Mouse (Mus musculus) lung, postnatal 0 days (tissue): Measurements from ENCODE around the gene Prss30. TPM values are rescaled to one million over a fixed set of nuclear protein-coding genes. Genes with fewer than 3 reads are reported as not detected.

Experiments used
- ATAC-seq: fragments of 200-750 bp; cut with Nextera tagmentation; 2 replicates; pipeline ENCODE4 v1.8.0; 2017; ENCODE audit warnings: moderate library complexity
- DNase-seq: peaks from one replicate; pipeline ENCODE4 v3.0.0-alpha.2; 2016; ENCODE audit warnings: low spot score
- H3K27ac ChIP-seq: fragments of 300-500 bp; sonication (generic); 2 replicates; pipeline ENCODE4 v1.5.1; 2014; ENCODE audit warnings: antibody characterized with exemption, mild to moderate bottlenecking, low read length, mixed read lengths
- H3K27me3 ChIP-seq: fragments of 300-500 bp; sonication (generic); replicated peaks from 2 replicates; pipeline ENCODE4 v1.6.1; 2014; ENCODE audit warnings: low read length, mixed read lengths; ENCODE audit not compliant: insufficient read depth
- H3K36me3 ChIP-seq: fragments of 300-500 bp; sonication (generic); 2 replicates; pipeline ENCODE4 v1.6.1; 2014; ENCODE audit warnings: low read length, mixed read lengths; ENCODE audit not compliant: insufficient read depth
- H3K4me1 ChIP-seq: fragments of 300-500 bp; sonication (generic); 2 replicates; pipeline ENCODE4 v1.6.1; 2014; ENCODE audit warnings: antibody characterized with exemption, low read depth, low read length, mixed read lengths; ENCODE audit not compliant: insufficient read depth
- H3K4me2 ChIP-seq: fragments of 300-500 bp; sonication (generic); replicated peaks from 2 replicates; pipeline ENCODE4 v1.6.1; 2014; ENCODE audit warnings: low read depth, mild to moderate bottlenecking, low read length, moderate library complexity, mixed read lengths
- H3K4me3 ChIP-seq: fragments of 300-500 bp; sonication (generic); 2 replicates; pipeline ENCODE4 v1.5.1; 2014; ENCODE audit warnings: low read depth, low read length
- H3K9ac ChIP-seq: fragments of 300-500 bp; sonication (generic); replicated peaks from 2 replicates; pipeline ENCODE4 v1.6.1; 2014; ENCODE audit warnings: low read depth, mild to moderate bottlenecking
- H3K9me3 ChIP-seq: fragments of 300-500 bp; sonication (generic); 2 replicates; pipeline ENCODE4 v1.6.1; 2016; ENCODE audit warnings: low read length, mixed read lengths
- CTCF ChIP-seq: IDR thresholded peaks from 2 replicates; pipeline ENCODE4 v1.5.1; 2016; ENCODE audit warnings: antibody characterized with exemption, mild to moderate bottlenecking
- EP300 ChIP-seq: IDR thresholded peaks from 2 replicates; pipeline ENCODE4 v1.6.1; 2016; ENCODE audit warnings: antibody characterized with exemption, mild to moderate bottlenecking, control low read depth
- WGBS: fragments of 180-500 bp; shearing (Covaris S2); extraction: QIAGEN DNeasy Blood & Tissue Kit; methylation state at CpG from one replicate; pipeline ENCODE4 v1.1.7; 2014; 5-methylcytosine and 5-hydroxymethylcytosine counted together
- polyA plus RNA-seq: library from polyadenylated mRNA; unstranded; fragments of >200 nt; fragmentation: Nextera tagmentation; extraction: Ambion mirVana; gene quantifications from 2 replicates; pipeline ENCODE4 v1.2.1, GENCODE M21; 2015

The Prss30 gene
- polyA plus RNA-seq, 1 experiment from 2014 or later = 0.47 TPM

GRCm38 (mm10) chr17:23971315-23971714, 9.1 kb downstream of the Prss30 start:
- Histone ChIP-seq H3K27me3 (no peaks in the 10 kb centered on the region), H3K4me3 (no peak overlapping the region), H3K36me3 (no peaks in the 10 kb centered on the region), H3K4me1 (no peaks in the 10 kb centered on the region), H3K9me3 (no peaks in the 10 kb centered on the region), H3K27ac (no peak overlapping the region), H3K4me2 (no peak overlapping the region), H3K9ac (no peak overlapping the region)
- no peak for DNase-seq
- no peak for ATAC-seq
- TF ChIP-seq EP300 (no peak), CTCF (no peak)
- WGBS = 75% methylated on average over 9 of the region's 9 CpGs

- no peak overlapping the region for H3K9ac ChIP-seq
- H3K4me1 ChIP-seq = no peaks in the 10 kb centered on the region
- DNase-seq = peak; percentile 72
- H3K4me2 ChIP-seq = no peak overlapping the region
- TF ChIP-seq EP300 (no peak), CTCF (peak; percentile 85)
- H3K27ac ChIP-seq = no peak overlapping the region
- WGBS = 0% methylated on average over 1 of the region's 1 CpGs
- no peaks in the 10 kb centered on the region for H3K27me3 ChIP-seq
- peak; percentile 27; the same call in 1 of the 2 replicates for ATAC-seq
- no peaks in the 10 kb centered on the region for H3K9me3 ChIP-seq
- no peaks in the 10 kb centered on the region for H3K36me3 ChIP-seq
- H3K4me3 ChIP-seq = no peak overlapping the region
Measured at GRCm38 (mm10) chr17:23969231-23969630, 11.1 kb downstream of the Prss30 start.

- Histone ChIP-seq H3K9me3 (no peaks in the 10 kb centered on the region), H3K27me3 (no peaks in the 10 kb centered on the region), H3K4me2 (no peak overlapping the region), H3K4me3 (no peak overlapping the region), H3K4me1 (no peaks in the 10 kb centered on the region), H3K27ac (no peak overlapping the region), H3K9ac (no peak overlapping the region), H3K36me3 (no peaks in the 10 kb centered on the region)
- 45% methylated on average over 2 of the region's 2 CpGs for WGBS
- DNase-seq = no peak
- no peak for ATAC-seq
- TF ChIP-seq EP300 (no peak), CTCF (no peak)
Measured at GRCm38 (mm10) chr17:23968780-23969179, 11.6 kb downstream of the Prss30 start.

- no peak for TF ChIP-seq CTCF
- TF ChIP-seq EP300 = peak; percentile 88
- Histone ChIP-seq H3K4me2 (no peak overlapping the region), H3K27me3 (no peaks in the 10 kb centered on the region), H3K27ac (no peak overlapping the region), H3K9me3 (no peaks in the 10 kb centered on the region), H3K36me3 (no peaks in the 10 kb centered on the region), H3K4me3 (no peak overlapping the region), H3K9ac (no peak overlapping the region), H3K4me1 (no peaks in the 10 kb centered on the region)
- 74% methylated on average over 10 of the region's 10 CpGs for WGBS
- peak; percentile 84 for ATAC-seq
- DNase-seq = peak; percentile 84
Measured at GRCm38 (mm10) chr17:23966658-23967401, 13.5 kb downstream of the Prss30 start.

- Histone ChIP-seq H3K4me2 (no peak overlapping the region), H3K9ac (no peak overlapping the region), H3K4me1 (no peaks in the 10 kb centered on the region), H3K36me3 (no peaks in the 10 kb centered on the region), H3K9me3 (no peaks in the 10 kb centered on the region), H3K4me3 (no peak overlapping the region), H3K27me3 (no peaks in the 10 kb centered on the region), H3K27ac (no peak overlapping the region)
- no peak for ATAC-seq
- TF ChIP-seq CTCF = no peak
- TF ChIP-seq EP300 = no peak
- DNase-seq = no peak
- WGBS = 33% methylated on average over 6 of the region's 6 CpGs
Measured at GRCm38 (mm10) chr17:23965805-23966425, 14.5 kb downstream of the Prss30 start.

- no peak overlapping the region for H3K4me2 ChIP-seq
- H3K9ac ChIP-seq = no peak overlapping the region
- no peak for TF ChIP-seq CTCF
- ATAC-seq (no peak), DNase-seq (no peak)
- no peaks in the 10 kb centered on the region for H3K36me3 ChIP-seq
- no peaks in the 10 kb centered on the region for H3K9me3 ChIP-seq
- no peak overlapping the region for H3K27ac ChIP-seq
- no peaks in the 10 kb centered on the region for H3K4me1 ChIP-seq
- 71% methylated on average over 4 of the region's 4 CpGs for WGBS
- no peak overlapping the region for H3K4me3 ChIP-seq
- H3K27me3 ChIP-seq = no peaks in the 10 kb centered on the region
Measured at GRCm38 (mm10) chr17:23961573-23962122, 18.7 kb downstream of the Prss30 start.
